Mouse (Mus musculus): ENCODE data around the gene Dot1l. TPM values are rescaled to one million over a fixed set of nuclear protein-coding genes. Genes with fewer than 3 reads are reported as not detected.

Gene Dot1l
- total and polyA plus RNA-seq, 3 experiments = 3.3 to 43.8 (median 13.3) TPM

- H3K27me3 ChIP-seq (replicated peaks) = no peaks in the 10 kb centered on the region
- no peak overlapping the region for H3K27ac ChIP-seq (ENCODE audit: insufficient read depth, low read depth)
- in situ Hi-C loops (cut with MboI; ENCODE audit: low pct_ligation_motif_present, low pct_unique_long_range_greater_than_20kb, low sequenced_read_pairs) (loop anchor here (10.0 kb wide), 1 partner anchor 188 kb away; no protein-coding TSS in a partner anchor), dilution Hi-C loops (cut with MboI; ENCODE audit: extremely low pct_ligation_motif_present, extremely low pct_unique_long_range_greater_than_20kb, low sequenced_read_pairs) (no loop called here)
- DNase-seq (ENCODE audit: extremely low read depth) = no peak
- H3K9me3 ChIP-seq (replicated peaks; ENCODE audit: low read length) = peaks cover 5% of the 10 kb centered on the region
- H3K4me1 ChIP-seq (ENCODE audit: control insufficient read depth in 1 of 2, insufficient read depth in 2 of 2) = no peaks in the 10 kb centered on the region
- H3K4me3 ChIP-seq (replicated peaks in 1 of 3; ENCODE audit: low read depth in 2 of 3, low read length in 2 of 3, poor library complexity in 1 of 3) = no peak overlapping the region
- TF ChIP-seq RAD21 (IDR thresholded peaks at IDR 0.05; ENCODE audit: low read depth, low read length) (no peak), TCF12 (IDR thresholded peaks at IDR 0.05; ENCODE audit: low read depth, low read length) (no peak), JUN (IDR thresholded peaks at IDR 0.05; ENCODE audit: insufficient read depth, low read depth, low read length) (no peak), JUND (conservative IDR thresholded peaks at IDR 0.05; ENCODE audit: low read depth, low read length) (no peak), SIN3A (IDR thresholded peaks at IDR 0.05; ENCODE audit: low read length) (no peak), MEF2A (IDR thresholded peaks at IDR 0.05; ENCODE audit: borderline replicate concordance, low read depth, low read length) (no peak), POLR2AphosphoS2 (IDR thresholded peaks at IDR 0.05; ENCODE audit: low read depth, low read length) (no peak), MAZ (IDR thresholded peaks at IDR 0.05; ENCODE audit: low read depth, low read length) (no peak), ETS1 (conservative IDR thresholded peaks at IDR 0.05; ENCODE audit: low read depth, low read length) (no peak), POLR2A (IDR thresholded peaks at IDR 0.05; ENCODE audit: low read depth, low read length) (no peak), RCOR1 (conservative IDR thresholded peaks at IDR 0.05; ENCODE audit: low read depth, low read length) (no peak), KAT2A (IDR thresholded peaks at IDR 0.05; ENCODE audit: insufficient replicate concordance, low read length) (no peak), MXI1 (IDR thresholded peaks at IDR 0.05; ENCODE audit: low read depth, low read length) (no peak)
- H3K4me2 ChIP-seq (ENCODE audit: insufficient read depth, low read depth, poor library complexity, severe bottlenecking) = no peak overlapping the region
- peaks cover 55 to 70% of the 10 kb centered on the region in 2 experiments for H3K36me3 ChIP-seq (replicated peaks in 1 of 2; ENCODE audit: control insufficient read depth in 1 of 2, insufficient read depth in 1 of 2, low read length in 1 of 2)
- H3K79me2 ChIP-seq (replicated peaks; ENCODE audit: control insufficient read depth, extremely low read depth, insufficient read depth, poor library complexity, severe bottlenecking) = peaks cover 3% of the 10 kb centered on the region
- H3K9ac ChIP-seq (ENCODE audit: insufficient read depth, low read depth) = no peak overlapping the region
Measured at GRCm38 (mm10) chr10:80806341-80807056, 51.5 kb downstream of the Dot1l start.

DNA sequence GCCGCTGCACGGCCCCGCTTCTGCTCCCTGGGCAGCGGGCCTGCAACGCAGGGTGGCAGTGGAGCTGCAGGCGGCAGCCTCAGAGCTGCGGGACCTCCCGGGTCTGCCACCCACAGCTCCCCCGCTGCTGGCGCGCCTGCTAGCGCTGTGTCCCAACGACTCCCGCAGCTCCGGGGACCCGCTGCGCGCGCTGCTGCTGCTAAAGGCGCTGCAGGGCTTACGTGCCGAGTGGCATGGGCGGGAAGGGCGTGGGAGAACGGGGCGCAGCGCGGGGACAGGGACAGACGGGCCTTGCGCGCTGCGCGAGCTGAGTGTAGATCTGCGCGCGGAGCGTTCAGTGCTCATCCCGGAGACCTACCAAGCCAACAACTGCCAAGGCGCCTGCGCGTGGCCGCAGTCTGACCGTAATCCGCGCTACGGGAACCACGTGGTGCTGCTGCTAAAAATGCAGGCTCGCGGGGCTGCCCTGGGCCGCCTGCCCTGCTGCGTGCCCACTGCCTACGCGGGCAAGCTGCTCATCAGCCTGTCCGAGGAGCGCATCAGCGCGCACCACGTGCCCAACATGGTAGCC is 52.1 kb downstream of the Dot1l start:
- Histone ChIP-seq H3K4me2 (ENCODE audit: insufficient read depth, low read depth, poor library complexity, severe bottlenecking) (no peak overlapping the region), H3K27ac (ENCODE audit: insufficient read depth, low read depth) (no peak overlapping the region)

More for the DNA sequence above, 52.1 kb downstream of the Dot1l start:
- H3K36me3 ChIP-seq (replicated peaks in 1 of 2; ENCODE audit: control insufficient read depth in 1 of 2, insufficient read depth in 1 of 2, low read length in 1 of 2) = peaks cover 48 to 64% of the 10 kb centered on the region in 2 experiments
- no peak overlapping the region for H3K4me3 ChIP-seq (replicated peaks in 1 of 3; ENCODE audit: low read depth in 2 of 3, low read length in 2 of 3, poor library complexity in 1 of 3)
- TF ChIP-seq HCFC1 (IDR thresholded peaks at IDR 0.05; ENCODE audit: low read depth, low read length) (no peak), TBP (conservative IDR thresholded peaks at IDR 0.05; ENCODE audit: low read depth, low read length) (no peak), CHD2 (IDR thresholded peaks at IDR 0.05; ENCODE audit: low read length) (no peak), MYC (IDR thresholded peaks at IDR 0.05; ENCODE audit: low read depth, low read length) (no peak), ZNF384 (IDR thresholded peaks at IDR 0.05; ENCODE audit: low read depth, low read length) (no peak), ZC3H11A (IDR thresholded peaks at IDR 0.05; ENCODE audit: low read depth, low read length) (no peak), POLR2A (IDR thresholded peaks at IDR 0.05; ENCODE audit: low read depth, low read length) (no peak)
- H3K9me3 ChIP-seq (replicated peaks; ENCODE audit: low read length) = peaks cover 5% of the 10 kb centered on the region
- H3K4me1 ChIP-seq (ENCODE audit: control insufficient read depth in 1 of 2, insufficient read depth in 2 of 2) = peaks cover 2% of the 10 kb centered on the region in 2 experiments; a peak in 2 of 4 replicates
- no peaks in the 10 kb centered on the region for H3K27me3 ChIP-seq (replicated peaks)
- no peak overlapping the region for H3K9ac ChIP-seq (ENCODE audit: insufficient read depth, low read depth)
- no peaks in the 10 kb centered on the region for H3K79me2 ChIP-seq (replicated peaks; ENCODE audit: control insufficient read depth, extremely low read depth, insufficient read depth, poor library complexity, severe bottlenecking)
- dilution Hi-C loops (cut with MboI; ENCODE audit: extremely low pct_ligation_motif_present, extremely low pct_unique_long_range_greater_than_20kb, low sequenced_read_pairs) = no loop called here
- in situ Hi-C loops (cut with MboI; ENCODE audit: low pct_ligation_motif_present, low pct_unique_long_range_greater_than_20kb, low sequenced_read_pairs) = loop anchor here (10.0 kb wide), 1 partner anchor 188 kb away; no protein-coding TSS in a partner anchor
- DNase-seq (ENCODE audit: extremely low read depth) = no peak
